Comparison of ENCODE assay signal across 8 mouse cellular contexts in the genomic region with DNA sequence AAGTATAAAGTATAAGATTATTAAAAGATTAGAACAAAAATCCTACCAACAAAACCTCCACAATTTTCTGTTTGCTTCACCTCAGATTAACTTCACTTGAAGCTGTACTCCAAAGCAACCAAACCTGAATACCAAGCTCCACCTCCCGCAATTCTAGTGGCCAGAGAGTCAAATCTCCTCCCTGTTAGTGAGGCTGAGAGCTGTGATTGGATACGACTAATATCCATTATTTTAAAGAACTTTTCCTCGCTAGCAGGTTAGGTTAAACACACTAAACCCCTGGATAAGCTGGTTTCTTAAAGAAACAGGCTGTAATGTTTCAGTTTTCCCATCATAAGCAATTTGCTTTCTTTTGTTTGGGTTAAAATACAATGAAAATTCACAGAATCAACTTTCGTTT. TPM values are rescaled to one million over a fixed set of nuclear protein-coding genes. Genes with fewer than 3 reads are reported as not detected.
DNase-seq lines count a peak whose midpoint lies in the region; ATAC-seq and TF ChIP-seq lines count a peak whose summit lies in the region.

No protein-coding gene starts in this region.

- no peaks in the 10 kb centered on the region for H3K9me3 ChIP-seq in E14TG2a.4 (ENCODE audit: low read length)
- H3K9me3 ChIP-seq in forebrain, embryonic 10.5 days: no peaks in the 10 kb centered on the region
- no peaks in the 10 kb centered on the region for H3K9me3 ChIP-seq in heart, embryonic 15.5 days (replicated peaks)
- no peaks in the 10 kb centered on the region for H3K9me3 ChIP-seq in liver, embryonic 12.5 days (replicated peaks)
- H3K9me3 ChIP-seq in stomach, postnatal 0 days (ENCODE audit: control insufficient read depth, low read length): no peaks in the 10 kb centered on the region

- no peak for TF ChIP-seq CTCF in E14TG2a.4 (conservative IDR thresholded peaks at IDR 0.05; ENCODE audit: low read length)
- TF ChIP-seq CTCF in stomach, postnatal 0 days (IDR thresholded peaks at IDR 0.05; ENCODE audit: low read depth): no peak

- no peaks in the 10 kb centered on the region for H3K27me3 ChIP-seq in E14TG2a.4 (ENCODE audit: insufficient read depth, low read length)
- H3K27me3 ChIP-seq in forebrain, embryonic 10.5 days (ENCODE audit: poor library complexity, severe bottlenecking): no peaks in the 10 kb centered on the region
- no peaks in the 10 kb centered on the region for H3K27me3 ChIP-seq in heart, embryonic 15.5 days
- no peaks in the 10 kb centered on the region for H3K27me3 ChIP-seq in liver, embryonic 12.5 days (replicated peaks)
- H3K27me3 ChIP-seq in stomach, postnatal 0 days (ENCODE audit: control insufficient read depth, insufficient read depth, low read length): no peaks in the 10 kb centered on the region

- peak overlapping the region; percentile 56 for H3K27ac ChIP-seq in forebrain, embryonic 10.5 days
- H3K27ac ChIP-seq in heart, embryonic 15.5 days: no peak overlapping the region
- H3K27ac ChIP-seq in liver, embryonic 12.5 days: no peak overlapping the region
- no peak overlapping the region for H3K27ac ChIP-seq in stomach, postnatal 0 days (replicated peaks)

- 4% methylated on average over 4 of the region's 4 CpGs for WGBS in forebrain, embryonic 10.5 days
- WGBS in heart, embryonic 15.5 days: 1% methylated on average over 4 of the region's 4 CpGs
- under 1% methylated on average over 4 of the region's 4 CpGs for WGBS in liver, embryonic 12.5 days (ENCODE audit: insufficient replicate concordance)
- 1% methylated on average over 4 of the region's 4 CpGs for WGBS in stomach, postnatal 0 days

- H3K36me3 ChIP-seq in E14TG2a.4 (ENCODE audit: insufficient read depth, low read length): no peaks in the 10 kb centered on the region
- H3K36me3 ChIP-seq in forebrain, embryonic 10.5 days (replicated peaks): no peaks in the 10 kb centered on the region
- no peaks in the 10 kb centered on the region for H3K36me3 ChIP-seq in heart, embryonic 15.5 days
- H3K36me3 ChIP-seq in liver, embryonic 12.5 days: no peaks in the 10 kb centered on the region
- no peaks in the 10 kb centered on the region for H3K36me3 ChIP-seq in stomach, postnatal 0 days (ENCODE audit: control insufficient read depth, insufficient read depth, low read length)

- peak overlapping the region; percentile 53 for H3K4me2 ChIP-seq in heart, embryonic 15.5 days
- peak overlapping the region; percentile 62 for H3K4me2 ChIP-seq in liver, embryonic 12.5 days
- peak overlapping the region; percentile 42 for H3K4me2 ChIP-seq in stomach, postnatal 0 days (replicated peaks; ENCODE audit: low read depth)

- H3K4me3 ChIP-seq in E14TG2a.4 (replicated peaks; ENCODE audit: low read length): peak overlapping the region; percentile 66
- peak overlapping the region; percentile 54 for H3K4me3 ChIP-seq in forebrain, embryonic 10.5 days
- H3K4me3 ChIP-seq in heart, embryonic 15.5 days: peak overlapping the region; percentile 49
- H3K4me3 ChIP-seq in liver, embryonic 12.5 days: peak overlapping the region; percentile 50
- peak overlapping the region; percentile 30 for H3K4me3 ChIP-seq in stomach, postnatal 0 days (ENCODE audit: low read depth, low read length)

- peak; percentile 95 for ATAC-seq in heart, embryonic 15.5 days (replicated peaks; ENCODE audit: insufficient number of reproducible peaks, insufficient read depth, low FRiP score, low read depth)
- peak; percentile 95 for ATAC-seq in liver, embryonic 12.5 days
- peak; percentile 99 for ATAC-seq in stomach, postnatal 0 days (ENCODE audit: low FRiP score, low TSS enrichment)

- TF ChIP-seq EP300 in stomach, postnatal 0 days (optimal IDR thresholded peaks at IDR 0.05): no peak

- H3K4me1 ChIP-seq in E14TG2a.4 (replicated peaks; ENCODE audit: low read depth, low read length): peaks cover 38% of the 10 kb centered on the region
- peaks cover 46% of the 10 kb centered on the region for H3K4me1 ChIP-seq in forebrain, embryonic 10.5 days
- peaks cover 10% of the 10 kb centered on the region for H3K4me1 ChIP-seq in heart, embryonic 15.5 days (replicated peaks)
- H3K4me1 ChIP-seq in liver, embryonic 12.5 days: peaks cover 62% of the 10 kb centered on the region
- no peaks in the 10 kb centered on the region for H3K4me1 ChIP-seq in stomach, postnatal 0 days (replicated peaks; ENCODE audit: control insufficient read depth, insufficient read depth)

- peak overlapping the region; percentile 43; the same call in 1 of the 2 replicates for H3K9ac ChIP-seq in heart, embryonic 15.5 days
- peak overlapping the region; percentile 46; the same call in 1 of the 2 replicates for H3K9ac ChIP-seq in liver, embryonic 12.5 days
- H3K9ac ChIP-seq in stomach, postnatal 0 days (ENCODE audit: low read length): no peak overlapping the region

- DNase-seq in c-Kit-positive CD71-positive TER-119-negative erythroid progenitor cells, embryonic 14.5 days (ENCODE audit: low read depth): peak; percentile 89
- DNase-seq in forebrain, embryonic 10.5 days (ENCODE audit: extremely low spot score, low spot score): peak; percentile 54
- DNase-seq in kidney, postnatal 10 days: peak; percentile 76
- DNase-seq in naive thymus-derived CD4-positive, alpha-beta T cell, adult 2 months (ENCODE audit: low read depth): peak; percentile 79
- DNase-seq in stomach, postnatal 0 days (ENCODE audit: low spot score): peak; percentile 81

RNA-seq across cellular contexts. Expression of gene Zfand6, which starts 10.5 kb away (rescaled TPM):
- polyA plus RNA-seq in forebrain, embryonic 10.5 days (2016; fragmentation: Nextera tagmentation; extraction: Ambion mirVana): 149 and 156 TPM in 2 replicates
- 136 and 149 TPM in 2 replicates for polyA plus RNA-seq in heart, embryonic 15.5 days (2015; fragmentation: Nextera tagmentation; extraction: Ambion mirVana)
- polyA plus RNA-seq in liver, embryonic 12.5 days (2016; fragmentation: Nextera tagmentation; extraction: Ambion mirVana): 125 and 126 TPM in 2 replicates
- polyA plus RNA-seq in stomach, postnatal 0 days (2015; fragmentation: Nextera tagmentation; extraction: Ambion mirVana): 128 and 138 TPM in 2 replicates
